Mouse (Mus musculus) spleen, embryonic (tissue): ENCODE measurements around the gene Sstr4.

Experiments used
- CTCF ChIA-PET: fragments of 350-600 bp; sonication (Branson Sonifier 250); formaldehyde crosslinking; loops from one replicate; lab custom pipeline; 2022; lab: Charles Lee

Gene Sstr4

DNA sequence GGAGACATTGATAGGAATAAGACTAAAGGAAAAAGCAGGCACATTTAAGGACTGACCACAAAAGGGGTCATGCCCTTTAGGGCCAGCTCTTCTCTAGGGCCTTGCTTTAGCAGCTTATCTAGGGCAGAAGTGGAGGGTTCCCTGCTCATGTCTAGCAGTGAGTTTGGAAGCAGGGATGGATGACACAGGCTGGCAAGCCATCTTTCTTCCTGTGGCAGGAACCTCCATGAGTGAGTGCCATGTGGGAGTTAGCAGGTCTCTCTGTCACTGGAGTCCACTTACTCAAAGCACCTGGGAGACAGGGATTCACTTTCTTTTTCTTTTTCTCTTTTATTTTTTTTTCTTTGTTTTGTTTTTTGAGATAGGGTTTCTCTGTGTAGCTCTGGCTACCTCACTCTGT lies 1.3 kb upstream of the Sstr4 start:
- CTCF ChIA-PET: no interaction called here

DNA sequence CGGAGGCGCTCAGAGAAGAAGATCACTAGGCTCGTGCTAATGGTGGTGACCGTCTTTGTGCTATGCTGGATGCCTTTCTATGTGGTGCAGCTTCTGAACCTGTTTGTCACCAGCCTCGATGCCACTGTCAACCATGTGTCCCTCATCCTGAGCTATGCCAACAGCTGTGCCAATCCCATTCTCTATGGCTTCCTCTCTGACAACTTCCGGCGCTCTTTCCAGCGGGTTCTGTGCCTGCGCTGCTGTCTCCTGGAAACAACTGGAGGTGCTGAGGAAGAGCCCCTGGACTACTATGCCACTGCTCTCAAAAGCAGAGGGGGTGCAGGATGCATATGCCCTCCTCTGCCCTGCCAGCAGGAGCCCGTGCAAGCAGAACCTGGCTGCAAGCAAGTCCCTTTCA lies 1.1 kb downstream of the Sstr4 start:
- CTCF ChIA-PET: no interaction called here

DNA sequence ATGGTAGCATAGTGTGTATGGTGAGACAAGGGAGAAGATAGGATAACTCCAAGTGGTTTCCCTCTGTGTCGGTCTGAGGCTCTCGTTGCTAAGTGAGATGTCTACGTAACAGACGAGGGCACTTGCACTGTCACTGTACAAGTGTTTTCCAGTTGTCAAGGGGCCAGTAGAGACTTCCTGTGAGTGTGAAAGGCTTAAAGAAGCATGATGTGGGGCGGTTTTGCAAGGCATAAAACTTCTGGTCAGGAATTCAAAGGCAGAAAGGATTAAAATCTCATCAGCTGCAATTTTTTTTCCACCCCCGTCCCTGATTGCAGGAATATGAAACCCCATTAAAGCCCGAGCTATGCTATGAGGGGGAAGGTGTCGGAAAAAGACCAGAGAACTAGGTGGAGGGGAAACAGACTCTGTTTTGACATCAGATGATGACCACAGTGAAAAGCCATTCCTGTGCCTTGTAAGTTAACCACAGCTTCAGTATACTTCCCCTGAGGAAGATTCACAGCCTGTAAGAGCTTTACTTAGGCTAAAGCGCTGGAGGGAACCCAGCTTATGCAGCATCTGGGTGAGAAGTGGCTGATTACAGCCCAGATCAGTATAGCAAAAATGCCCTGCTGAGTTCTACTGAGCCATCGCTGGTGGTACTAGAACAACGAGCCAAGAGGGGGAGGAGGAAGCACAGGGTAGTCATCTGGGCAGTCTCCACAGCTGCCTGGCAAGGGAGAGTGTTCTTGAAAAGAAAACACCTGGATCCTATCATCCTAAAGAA lies 2.1 kb downstream of the Sstr4 start:
- CTCF ChIA-PET: no interaction called here

DNA sequence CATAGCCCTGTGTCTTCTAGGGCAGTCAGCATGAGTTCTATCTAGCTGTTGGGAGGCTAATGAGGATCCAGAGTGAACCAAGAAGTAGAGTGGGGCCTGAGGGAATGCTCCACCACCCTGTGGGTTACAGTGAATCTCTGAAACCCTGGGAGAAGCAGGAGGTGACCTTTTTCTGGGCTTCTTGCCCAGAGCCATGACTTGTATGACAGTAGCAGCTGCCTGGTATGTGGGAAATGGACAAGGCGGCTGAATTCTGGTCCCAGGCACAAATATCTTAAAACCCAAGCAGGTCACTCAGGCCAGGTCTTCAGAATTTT lies 2.6 kb downstream of the Sstr4 start:
- CTCF ChIA-PET: no interaction called here

DNA sequence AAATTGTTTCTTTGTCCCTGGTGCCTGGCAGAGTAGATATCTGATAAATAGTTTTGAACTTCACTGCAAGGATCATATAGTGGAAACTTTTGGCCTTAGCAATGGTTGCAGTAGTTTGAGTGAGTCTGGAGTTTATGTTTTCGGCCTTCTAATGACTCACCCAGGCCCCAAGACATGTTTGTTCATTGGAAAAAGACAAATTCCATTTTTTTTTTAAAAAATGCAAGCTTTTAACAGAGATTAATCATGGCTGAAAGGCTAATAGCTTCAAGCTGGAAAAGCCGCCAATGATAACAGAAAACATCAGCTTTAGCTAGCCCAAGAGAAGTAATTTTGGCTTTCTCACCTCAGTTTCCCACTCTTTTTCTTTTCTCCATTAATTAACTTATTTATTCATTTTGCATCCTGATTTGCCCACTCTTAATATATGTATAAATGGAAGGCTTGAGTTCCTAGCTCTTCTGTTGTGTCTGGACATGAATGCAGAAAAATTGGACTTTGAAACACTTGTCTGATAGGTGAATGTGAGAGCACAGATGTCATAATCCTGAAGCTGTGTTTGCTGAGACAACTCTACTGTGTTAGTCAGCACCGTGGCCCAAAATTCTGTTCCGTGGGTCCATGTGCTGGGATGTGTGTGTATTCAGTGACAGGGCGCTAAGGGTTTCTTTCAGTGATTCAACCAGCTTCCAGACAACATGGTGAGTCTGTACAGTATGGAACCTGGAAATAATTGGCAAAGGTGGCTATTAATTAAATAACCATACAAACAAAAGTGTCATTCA lies 3.9 kb downstream of the Sstr4 start:
- CTCF ChIA-PET: interaction anchor here (0.6 kb wide), 1 partner anchor 101 kb away, joined by 3 read pairs; no protein-coding TSS in a partner anchor

DNA sequence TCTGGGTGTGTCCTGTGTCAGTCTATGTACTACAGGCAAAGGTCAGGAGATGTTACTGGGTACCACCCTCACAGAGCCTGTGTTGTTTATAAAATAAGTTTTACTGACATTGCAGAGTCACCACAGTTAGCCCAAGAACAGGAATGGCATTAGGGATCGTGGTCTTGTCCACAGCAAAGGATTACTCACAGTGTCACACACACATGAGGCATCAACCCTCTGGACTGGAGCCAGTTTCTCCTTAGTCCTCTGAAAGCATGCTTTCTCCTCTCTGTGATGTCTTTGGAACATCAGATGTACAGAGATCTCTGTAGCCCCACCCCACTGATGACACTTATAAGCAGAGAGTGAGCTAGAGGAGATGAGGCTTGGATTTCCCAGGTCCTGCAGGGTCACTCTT lies 7.1 kb downstream of the Sstr4 start:
- CTCF ChIA-PET: no interaction called here

DNA sequence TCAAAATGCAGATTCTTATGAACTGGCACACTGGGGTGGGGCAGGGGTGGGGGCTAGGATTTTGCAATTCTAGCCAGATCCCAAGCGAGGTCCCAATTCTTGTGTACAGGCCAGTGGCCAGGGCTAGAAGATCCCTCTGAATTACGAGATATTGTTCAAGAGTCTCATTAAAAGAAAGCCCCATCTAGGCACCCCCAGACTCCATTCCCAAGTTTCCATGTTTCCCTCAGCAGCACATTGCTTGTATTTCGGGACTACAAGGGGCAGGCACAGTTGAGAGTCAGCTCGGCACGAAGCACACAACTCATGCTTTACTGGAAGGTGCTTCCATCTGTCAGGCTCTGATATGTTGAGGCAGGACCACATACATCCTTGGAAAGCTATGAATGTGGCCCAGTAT lies 9.8 kb downstream of the Sstr4 start:
- CTCF ChIA-PET: interaction anchor here (0.7 kb wide), 1 partner anchor 178 kb away, joined by 11 read pairs; no protein-coding TSS in a partner anchor

DNA sequence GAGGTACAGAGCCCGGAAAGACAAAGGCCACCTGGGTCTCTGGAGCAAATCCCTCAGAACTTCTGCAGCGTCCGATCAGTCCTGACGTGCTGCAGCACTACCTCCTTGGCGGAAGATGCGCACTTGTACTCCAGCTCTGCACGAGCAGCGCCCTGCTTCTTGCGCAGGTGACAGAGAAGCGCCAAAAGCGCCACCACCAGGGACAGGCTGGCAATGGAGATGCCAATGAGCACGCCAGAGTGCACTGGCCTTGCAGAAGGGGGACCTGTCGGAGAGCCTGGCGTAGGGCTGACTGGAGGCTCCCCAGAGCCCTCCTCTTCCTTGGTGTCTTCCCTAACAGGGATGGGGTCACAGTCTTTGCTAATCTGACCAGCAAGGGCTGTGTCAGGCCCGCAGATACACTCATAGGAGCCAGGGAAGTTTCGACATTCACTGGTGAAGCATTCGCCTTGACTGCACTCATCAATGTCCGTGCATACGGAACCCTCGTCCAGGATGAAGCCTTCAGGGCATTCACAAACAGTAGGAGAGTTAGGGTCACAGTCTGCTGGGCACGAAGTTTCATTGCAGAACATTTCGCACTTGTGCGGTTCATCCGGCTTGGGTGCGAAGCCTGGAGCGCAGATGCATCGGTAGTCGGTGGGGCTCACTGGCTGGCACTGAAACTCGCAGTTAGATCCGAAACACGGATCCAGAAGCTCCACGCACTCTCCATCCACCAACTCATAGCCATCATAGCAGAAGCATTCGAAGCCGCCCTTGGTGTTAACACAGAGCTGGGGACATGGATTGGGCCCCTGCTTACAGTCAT lies 11.2 kb downstream of the Sstr4 start:
- CTCF ChIA-PET: interaction anchor here (1.0 kb wide), 1 partner anchor 39 kb away, joined by 4 read pairs; no protein-coding TSS in a partner anchor

DNA sequence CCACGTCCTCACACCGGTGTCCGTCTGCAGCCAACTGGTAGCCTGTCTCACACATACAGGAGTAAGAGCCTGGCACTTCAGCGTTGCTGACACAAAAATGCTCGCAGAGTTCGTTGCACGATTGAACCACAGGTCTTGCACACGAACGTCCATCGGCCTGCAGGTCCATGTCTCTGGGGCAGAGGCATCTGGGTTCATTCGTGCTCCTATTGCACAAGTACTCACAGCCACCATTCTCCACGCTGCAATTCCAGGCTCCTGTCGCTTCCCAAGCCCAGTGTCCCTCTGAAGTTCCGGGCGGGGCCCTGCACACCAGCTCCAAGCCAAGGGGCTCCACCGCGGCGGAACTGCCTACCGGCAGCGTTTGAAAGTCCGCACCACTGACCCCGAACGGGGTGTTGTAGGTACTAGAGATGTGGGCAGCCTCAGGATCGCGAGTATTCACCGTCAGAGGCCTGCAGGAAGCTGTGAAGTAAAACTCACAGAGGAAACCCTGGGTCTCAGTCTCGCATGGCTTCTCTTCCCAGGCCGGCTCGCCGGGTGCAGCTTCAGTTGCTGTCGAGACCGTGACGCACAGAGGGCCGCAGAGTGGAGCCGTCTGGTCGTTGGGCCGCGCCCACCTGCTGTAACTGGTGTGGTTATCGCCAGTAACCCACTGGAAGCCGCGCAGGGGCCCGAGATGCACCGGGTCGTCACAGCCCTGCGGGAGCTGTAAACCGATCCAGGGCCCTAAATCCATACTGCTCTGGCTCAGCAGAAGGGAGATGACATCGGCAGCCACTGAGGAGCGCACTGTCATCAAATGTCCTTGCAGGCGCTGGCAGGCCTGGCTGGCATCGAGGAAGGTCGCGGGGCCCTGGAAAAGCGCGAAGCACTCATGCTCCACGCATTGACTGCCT lies 12.1 kb downstream of the Sstr4 start:
- CTCF ChIA-PET: interaction anchor here (0.6 kb wide), 1 partner anchor 155 kb away, joined by 4 read pairs; no protein-coding TSS in a partner anchor

DNA sequence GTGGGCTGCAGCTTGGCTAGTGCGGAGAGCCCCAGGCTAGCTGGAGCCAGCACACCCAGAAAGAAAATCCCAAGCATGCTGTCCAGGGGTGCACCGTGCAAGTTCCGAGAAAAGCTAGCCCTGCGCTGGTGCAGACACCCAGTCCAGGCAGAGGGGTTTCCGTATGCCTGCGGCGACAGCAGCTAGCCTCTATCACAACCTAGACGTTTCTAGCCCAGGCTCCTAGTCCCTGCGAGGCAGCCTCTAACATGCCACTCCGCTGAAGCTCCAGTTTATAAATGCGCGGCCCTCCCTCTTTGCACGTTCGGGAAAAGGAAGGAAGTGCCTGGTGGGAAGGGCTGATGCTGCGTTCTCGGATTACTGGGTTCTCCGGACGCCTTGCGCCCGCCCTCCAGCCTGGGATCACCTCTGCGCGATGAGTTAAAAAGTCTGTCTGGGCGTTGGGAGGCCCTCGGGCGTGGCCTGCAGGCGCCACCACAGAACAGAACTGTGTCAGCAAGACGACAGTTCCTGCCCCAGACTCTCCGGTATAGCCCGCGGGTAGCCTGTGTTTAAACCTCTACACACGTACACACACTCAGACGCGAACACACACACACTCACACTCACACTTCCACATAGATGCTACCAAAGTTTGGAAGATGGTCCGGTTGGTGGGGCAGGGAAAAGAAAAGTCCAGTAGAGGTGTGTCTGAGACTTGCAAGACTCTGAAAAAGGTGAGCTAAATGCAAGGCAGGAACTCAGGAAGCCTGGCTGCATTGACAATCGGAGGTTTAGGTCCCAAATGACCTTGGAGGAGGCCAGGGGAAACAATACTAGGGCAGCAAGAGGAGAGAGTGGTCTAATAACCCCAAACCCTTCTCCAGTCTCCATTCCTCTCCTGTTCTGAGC lies 13.0 kb downstream of the Sstr4 start, which contains the start of gene Thbd:
TSS of gene Thbd (minus strand) at position 319 of the 891 bp plus-strand sequence.
- CTCF ChIA-PET: interaction anchor here (0.6 to 1.5 kb wide), 3 partner anchors 155 to 246 kb away, joined by 3 to 5 read pairs (median 4); no protein-coding TSS in a partner anchor

DNA sequence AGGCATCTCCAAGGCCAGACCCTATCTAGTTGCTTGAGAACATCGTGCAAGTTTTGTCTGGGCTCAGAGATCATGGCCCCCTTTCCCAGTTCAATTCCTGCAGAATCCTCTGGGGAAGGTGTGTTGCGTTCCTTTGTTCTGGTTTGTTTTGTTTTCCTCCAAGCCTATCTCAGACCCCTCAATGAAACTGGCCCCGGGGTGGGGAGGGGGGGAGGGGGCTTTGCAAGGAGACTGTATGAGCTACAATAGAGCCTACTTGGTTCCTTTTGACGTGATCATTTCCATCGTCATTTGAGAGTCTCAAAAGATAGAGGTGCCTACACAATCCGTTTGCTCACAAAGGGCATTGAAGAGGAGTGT lies 13.6 kb downstream of the Sstr4 start:
- CTCF ChIA-PET: interaction anchor here (0.6 to 1.5 kb wide), 3 partner anchors 35 to 245 kb away, joined by 3 to 5 read pairs (median 3); no protein-coding TSS in a partner anchor

DNA sequence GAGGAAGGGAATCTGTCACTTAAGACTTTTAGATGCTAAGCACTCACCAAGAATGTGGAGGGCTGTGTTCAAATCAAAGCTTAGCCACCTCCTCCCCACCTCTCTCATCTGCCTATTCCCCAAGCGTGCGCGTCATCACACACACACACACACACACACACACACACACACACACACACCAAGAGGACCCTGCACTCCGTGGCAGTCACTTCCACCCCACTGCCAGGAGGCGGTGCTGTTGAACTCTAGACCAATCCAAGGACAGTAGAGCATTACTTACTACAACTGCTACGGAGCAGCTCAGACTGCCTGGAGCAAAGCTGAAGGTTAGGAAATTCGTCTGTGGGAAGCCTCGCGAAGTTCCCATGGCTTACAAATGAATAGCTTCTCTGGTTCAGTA lies 14.0 kb downstream of the Sstr4 start:
- CTCF ChIA-PET: interaction anchor here (0.6 to 1.5 kb wide), 5 partner anchors 35 to 245 kb away, joined by 3 to 13 read pairs (median 4); no protein-coding TSS in a partner anchor

DNA sequence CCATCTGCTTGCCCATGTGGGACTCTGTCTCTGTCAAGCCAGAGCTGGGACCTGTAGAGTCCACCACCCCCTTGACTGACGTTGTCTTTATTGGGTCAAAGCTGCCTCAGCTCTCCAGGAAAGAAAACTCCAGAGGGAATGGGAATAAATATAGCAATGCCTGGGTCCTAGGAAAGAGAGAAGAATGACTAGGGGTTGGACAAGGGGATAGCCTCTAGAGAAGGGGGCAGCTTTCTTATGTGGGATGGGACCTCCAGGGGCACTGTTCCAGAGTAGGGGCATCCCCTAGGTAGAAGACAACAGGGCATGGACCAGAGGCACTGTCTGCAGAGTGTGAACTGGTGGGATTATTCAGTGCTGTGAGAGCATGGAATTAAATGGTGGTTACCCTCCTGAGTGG lies 14.7 kb downstream of the Sstr4 start:
- CTCF ChIA-PET: interaction anchor here (0.6 to 1.5 kb wide), 5 partner anchors 17 to 175 kb away, joined by 3 to 13 read pairs (median 4); no protein-coding TSS in a partner anchor

DNA sequence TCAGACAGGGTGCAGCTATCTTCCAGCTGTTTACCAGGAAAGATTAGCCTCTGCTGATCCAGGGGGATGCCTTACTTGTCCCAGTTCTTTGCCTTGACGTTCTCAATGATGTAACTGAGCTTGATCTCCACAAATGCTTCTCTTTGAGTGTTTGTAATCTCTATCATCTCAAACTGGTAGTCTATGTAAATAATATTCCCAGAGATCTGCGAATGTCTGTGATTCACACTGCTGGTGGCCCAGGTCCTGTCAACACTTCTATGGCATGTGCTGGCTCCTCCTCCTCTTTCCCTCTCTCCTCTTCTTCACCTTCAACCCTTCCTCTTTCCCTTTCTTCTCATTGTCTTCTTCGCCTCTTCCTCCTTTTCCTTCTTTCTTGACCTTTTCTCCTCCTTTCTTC lies 24.0 kb downstream of the Sstr4 start:
- CTCF ChIA-PET: no interaction called here

DNA sequence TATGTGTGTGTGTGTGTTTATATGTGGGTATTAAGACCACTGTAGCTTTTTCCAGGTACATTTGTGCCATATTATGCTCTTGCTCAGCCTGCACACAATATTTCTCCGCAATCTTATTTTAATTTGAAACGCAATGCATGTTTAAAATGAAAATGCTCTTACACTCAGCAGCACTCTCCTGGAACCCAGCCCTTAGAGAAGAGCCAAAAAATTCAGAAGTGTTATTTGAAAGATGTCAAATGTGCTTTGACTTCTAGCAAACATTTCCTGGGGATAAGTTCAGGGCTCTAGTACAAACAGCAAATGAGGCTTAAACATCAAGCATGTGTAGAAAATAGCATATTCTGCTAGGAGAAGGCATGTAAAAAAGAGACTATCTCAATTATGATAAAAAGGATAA lies 24.6 kb downstream of the Sstr4 start:
- CTCF ChIA-PET: no interaction called here

DNA sequence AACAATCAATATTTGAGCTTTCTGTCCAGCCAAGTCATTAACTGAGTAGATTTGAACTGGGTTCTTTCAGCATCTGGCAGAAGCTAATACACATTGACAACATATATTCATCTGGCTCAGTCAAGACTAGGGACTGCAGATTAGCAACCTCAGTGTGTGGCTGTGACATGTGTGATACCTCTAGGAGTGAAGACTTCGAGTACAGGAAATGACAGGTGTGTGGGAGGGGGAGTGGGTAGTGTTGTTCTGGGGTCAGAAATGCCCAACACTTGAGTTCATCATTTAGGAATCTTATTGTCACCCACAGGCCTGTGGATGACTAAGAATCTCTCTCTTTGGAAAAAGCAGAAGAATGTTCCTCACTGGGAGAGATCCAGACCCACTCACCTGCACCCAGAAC lies 26.0 kb downstream of the Sstr4 start:
- CTCF ChIA-PET: no interaction called here

DNA sequence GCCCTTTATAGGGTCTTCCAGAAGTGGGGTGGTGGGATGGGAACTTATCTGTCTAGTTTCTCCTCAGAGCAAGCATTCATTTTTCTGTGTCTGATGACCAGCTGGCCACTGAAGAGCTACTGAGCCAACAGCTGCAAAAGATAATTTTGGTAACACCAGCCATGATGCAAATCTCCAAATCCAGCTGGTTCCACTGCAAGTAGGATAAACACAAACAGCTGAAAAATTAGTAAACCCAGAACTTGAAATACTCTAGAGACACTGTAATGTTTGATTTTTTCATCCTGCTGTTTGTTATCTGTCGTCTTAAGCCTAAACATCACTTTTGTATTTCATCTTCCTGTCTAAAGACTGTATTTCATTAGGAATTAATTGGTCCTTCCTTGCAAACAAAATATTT lies 26.6 kb downstream of the Sstr4 start:
- CTCF ChIA-PET: no interaction called here

DNA sequence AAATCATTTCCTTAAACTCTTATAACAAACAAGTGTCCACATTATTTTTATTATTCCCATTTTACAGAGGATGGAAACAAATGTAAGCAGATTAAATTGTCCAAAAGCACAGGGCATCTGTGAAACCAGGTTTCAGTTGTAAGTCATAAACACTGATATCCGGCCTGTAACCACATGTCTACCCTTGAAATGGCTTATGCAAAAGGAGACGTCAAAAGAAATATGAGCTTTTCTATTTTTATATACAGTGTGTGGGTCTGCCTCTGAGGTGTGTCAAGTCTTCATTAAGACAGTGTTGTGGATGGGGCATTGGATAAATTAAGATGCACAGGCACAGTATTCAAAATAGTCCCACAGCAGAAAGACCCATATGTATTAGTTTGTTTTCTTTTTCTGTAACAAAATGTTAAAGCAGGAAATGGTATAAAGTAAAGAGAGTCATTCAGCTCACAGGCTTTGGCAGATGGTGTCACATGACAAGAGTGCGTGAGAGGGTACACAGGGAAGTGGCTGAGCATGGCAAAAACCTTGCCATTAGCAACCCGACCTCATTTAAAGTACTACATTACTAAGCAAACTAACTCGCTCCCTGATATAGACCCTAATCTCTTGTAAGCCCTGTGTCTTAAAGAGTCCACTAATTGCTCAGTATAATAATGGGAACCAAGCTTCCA lies 30.7 kb downstream of the Sstr4 start:
- CTCF ChIA-PET: interaction anchor here (0.7 kb wide), 2 partner anchors 16 to 159 kb away, joined by 4 to 5 read pairs; no protein-coding TSS in a partner anchor

DNA sequence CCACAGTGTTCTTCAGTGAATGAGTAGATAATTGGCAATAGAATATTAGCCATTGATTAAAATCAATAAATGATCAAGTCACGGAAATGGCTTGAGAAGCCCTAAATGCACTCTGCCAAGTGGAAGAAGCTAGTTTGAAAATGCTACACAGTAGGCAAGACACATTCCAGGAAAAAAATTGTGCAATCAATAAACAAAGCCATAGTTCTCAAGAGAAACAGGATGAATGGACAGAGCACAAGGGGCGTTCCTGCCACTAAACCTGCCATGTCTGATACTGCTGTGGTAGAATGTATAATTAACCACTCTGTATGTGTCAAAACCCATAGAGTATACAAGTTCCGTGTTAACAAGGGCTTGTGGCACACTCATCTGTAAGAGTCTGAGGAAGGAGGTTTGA lies 32.4 kb downstream of the Sstr4 start:
- CTCF ChIA-PET: no interaction called here
